Mouse (Mus musculus) regulatory T cell (primary cell): ENCODE data around the gene Bola1.
"Not testable (repeated sequence)": the region's sequence is repeated elsewhere in the genome, so short reads cannot be mapped to it uniquely, and the experiment has no call there.

ENCODE experiments used
- in situ Hi-C: fragments of 300-600 bp; cut with MboI, MseI; formaldehyde crosslinking; loops from one replicate; pipeline ENCODE4 v1.15.1; 2025; ENCODE audit warnings: high pct_unique_total_duplicates

Bola1 gene

GRCm38 (mm10) chr3:96226695-96227648, 7.5 kb upstream of the Bola1 start:
- in situ Hi-C loops: no loop called here

GRCm38 (mm10) chr3:96225421-96225820, 5.9 kb upstream of the Bola1 start:
- in situ Hi-C loops: no loop called here

GRCm38 (mm10) chr3:96222774-96223173, 3.3 kb upstream of the Bola1 start:
- in situ Hi-C loops: no loop called here

GRCm38 (mm10) chr3:96221640-96222038, 2.1 kb upstream of the Bola1 start:
- in situ Hi-C loops: no loop called here

GRCm38 (mm10) chr3:96220765-96221639, 1.5 kb upstream of the Bola1 start, which contains the start of the genes Hist2h2ac and Hist2h2be:
Hist2h2ac (minus strand) TSS chr3:96220880.
Hist2h2be (plus strand) TSS chr3:96221119.
- in situ Hi-C loops: no loop called here

GRCm38 (mm10) chr3:96220131-96220764, 739 bp upstream of the Bola1 start:
- in situ Hi-C loops: not testable (repeated sequence)

GRCm38 (mm10) chr3:96219191-96219641, 293 bp downstream of the Bola1 start:
- in situ Hi-C loops: no loop called here

GRCm38 (mm10) chr3:96209242-96209641, 10.3 kb downstream of the Bola1 start:
- in situ Hi-C loops: no loop called here

GRCm38 (mm10) chr3:96207819-96208218, 11.7 kb downstream of the Bola1 start:
- in situ Hi-C loops: no loop called here

- in situ Hi-C loops: no loop called here
Measured at GRCm38 (mm10) chr3:96199731-96200130, 19.8 kb downstream of the Bola1 start.

GRCm38 (mm10) chr3:96198601-96199251, 20.8 kb downstream of the Bola1 start:
- in situ Hi-C loops: not testable (repeated sequence)

- in situ Hi-C loops: no loop called here
Measured at GRCm38 (mm10) chr3:96198181-96198580, 21.3 kb downstream of the Bola1 start.

- in situ Hi-C loops: no loop called here
Measured at GRCm38 (mm10) chr3:96197129-96197749, 22.3 kb downstream of the Bola1 start.

- in situ Hi-C loops: no loop called here
Measured at GRCm38 (mm10) chr3:96196437-96197128, 22.9 kb downstream of the Bola1 start.

- in situ Hi-C loops: no loop called here
Measured at GRCm38 (mm10) chr3:96195616-96196313, 23.7 kb downstream of the Bola1 start.

- in situ Hi-C loops: no loop called here
Measured at GRCm38 (mm10) chr3:96194966-96195365, 24.5 kb downstream of the Bola1 start.

GRCm38 (mm10) chr3:96192977-96193376, 26.5 kb downstream of the Bola1 start:
- in situ Hi-C loops: no loop called here

- in situ Hi-C loops: loop anchor here (10.0 kb wide), 1 partner anchor 58 kb away; no protein-coding TSS in a partner anchor
Measured at GRCm38 (mm10) chr3:96182382-96182776, 37.1 kb downstream of the Bola1 start.
